Mouse (Mus musculus) telencephalon, adult 2 months (tissue): ENCODE results near the gene Selenot.
"Not testable (repeated sequence)": the region's sequence is repeated elsewhere in the genome, so short reads cannot be mapped to it uniquely, and the experiment has no call there.

Experiments used
- DNase-seq: peaks from one replicate; pipeline ENCODE4 v3.0.0-alpha.2; 2011; ENCODE audit warnings: low read depth, low spot score

The Selenot gene

DNA sequence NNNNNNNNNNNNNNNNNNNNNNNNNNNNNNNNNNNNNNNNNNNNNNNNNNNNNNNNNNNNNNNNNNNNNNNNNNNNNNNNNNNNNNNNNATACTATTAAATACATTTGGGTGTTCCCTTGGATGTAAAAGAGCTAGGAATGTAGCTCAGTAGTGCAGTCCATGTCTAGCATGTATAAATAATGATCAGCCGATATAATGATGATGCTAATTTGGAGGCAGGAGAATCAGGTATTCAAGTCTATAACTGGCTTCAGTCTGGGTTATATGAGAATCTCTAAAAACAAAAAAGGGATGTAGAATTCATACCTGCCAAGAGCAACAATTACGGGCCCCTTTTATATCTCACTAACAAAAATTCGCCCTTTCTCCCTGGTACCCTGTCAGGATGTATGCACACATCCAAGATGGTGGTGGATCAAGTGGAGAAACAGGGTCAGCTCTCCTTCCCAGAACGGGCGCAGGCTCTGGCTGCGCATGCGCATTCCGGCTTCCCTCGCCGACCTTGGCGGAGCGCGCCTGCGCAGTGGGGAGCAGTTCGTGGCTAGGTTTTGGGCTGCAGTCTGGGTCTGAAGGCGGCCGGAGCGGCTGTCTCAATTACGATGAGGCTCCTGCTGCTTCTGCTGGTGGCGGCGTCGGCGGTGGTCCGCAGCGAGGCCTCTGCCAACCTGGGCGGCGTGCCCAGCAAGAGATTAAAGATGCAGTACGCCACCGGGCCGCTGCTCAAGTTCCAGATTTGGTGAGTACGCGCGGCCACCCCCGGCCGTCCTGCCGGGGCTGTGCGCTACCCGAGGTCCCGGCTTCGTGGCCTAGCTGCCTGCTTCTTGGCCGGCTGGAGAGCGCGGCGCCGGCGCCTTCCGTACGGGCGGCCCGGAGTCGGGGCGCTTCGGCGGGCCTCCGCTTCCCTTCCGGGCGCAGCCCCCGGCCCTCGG lies at the start of gene Selenot:
TSS of gene Selenot (plus strand) at position 500 of the 930 bp plus-strand sequence.
- peak; percentile 88 for DNase-seq

DNA sequence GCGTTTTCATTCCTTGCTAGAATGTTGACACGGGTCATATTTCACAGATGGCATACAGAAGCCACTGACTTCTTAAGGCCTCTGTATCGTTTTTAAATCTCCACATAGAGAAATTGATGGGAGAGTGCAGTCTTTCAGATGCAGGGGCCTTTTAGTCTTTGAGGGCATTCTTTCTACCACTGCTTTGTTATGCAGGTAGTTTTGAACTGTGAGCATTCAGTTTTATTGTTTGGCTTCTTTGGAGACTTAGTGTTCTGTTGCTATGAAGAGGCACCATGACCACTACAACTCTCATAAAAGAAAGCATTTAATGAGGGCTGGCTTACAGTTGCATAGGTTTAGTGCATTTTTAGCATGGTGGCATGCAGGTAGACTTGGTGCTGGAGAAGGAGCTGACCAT lies 39.9 kb upstream of the Selenot start:
- no peak for DNase-seq

DNA sequence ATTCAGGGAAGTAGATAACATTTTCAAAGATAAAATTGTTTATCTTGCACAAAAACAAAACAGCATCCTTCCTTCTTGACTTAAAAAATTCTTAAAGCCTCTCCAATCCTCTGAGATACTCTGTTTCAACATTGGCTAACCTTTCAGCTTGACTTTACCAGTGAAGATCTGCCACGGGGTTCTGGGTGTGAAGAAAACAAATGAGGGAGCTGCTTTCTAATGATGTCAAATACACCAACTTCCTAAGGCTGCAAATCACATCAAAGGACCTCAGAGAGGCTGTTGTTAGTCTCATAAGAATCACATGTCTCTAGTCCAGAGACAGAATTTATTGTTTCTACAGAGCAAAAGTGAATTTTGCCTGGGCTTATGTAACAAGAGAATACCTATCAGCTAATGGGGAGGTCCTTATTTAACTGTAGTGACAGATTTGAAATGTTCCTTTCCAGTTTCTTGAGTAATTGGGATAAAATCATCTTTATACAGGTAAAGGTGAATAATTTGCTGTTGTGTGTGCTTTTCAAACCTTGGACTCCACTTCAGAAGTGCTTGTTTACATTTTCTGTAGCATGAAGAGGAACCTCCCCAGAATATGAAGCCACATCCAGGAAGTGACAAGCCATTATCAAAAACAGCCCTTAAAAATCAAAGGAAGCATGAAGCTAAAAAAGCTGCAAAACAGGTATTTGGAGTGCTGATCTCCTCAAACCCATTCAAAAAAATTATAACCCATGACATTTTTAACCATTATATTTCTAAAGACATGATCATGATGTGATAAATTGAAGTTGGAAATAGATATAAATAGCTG lies 24.2 kb upstream of the Selenot start:
- no peak for DNase-seq

DNA sequence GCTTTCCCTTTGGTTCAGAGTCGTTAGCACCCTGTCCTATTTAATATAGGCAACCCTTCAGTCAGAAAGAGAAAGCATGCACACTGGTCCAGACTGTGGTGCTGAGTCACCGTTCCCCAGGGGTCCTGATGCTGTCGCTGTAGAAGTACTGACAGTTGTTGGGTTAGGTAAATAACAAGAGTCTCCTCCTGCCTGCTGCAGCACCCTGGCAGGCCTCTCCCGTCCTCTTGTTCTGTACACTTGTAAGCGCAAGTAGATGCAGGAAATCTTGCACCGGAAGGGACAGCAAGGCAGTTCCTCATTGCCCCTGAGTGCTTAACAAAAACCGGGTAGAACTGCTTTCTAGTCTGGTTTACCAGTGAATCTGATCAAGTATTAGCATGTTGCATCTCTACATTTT lies 19.8 kb upstream of the Selenot start:
- no peak for DNase-seq

DNA sequence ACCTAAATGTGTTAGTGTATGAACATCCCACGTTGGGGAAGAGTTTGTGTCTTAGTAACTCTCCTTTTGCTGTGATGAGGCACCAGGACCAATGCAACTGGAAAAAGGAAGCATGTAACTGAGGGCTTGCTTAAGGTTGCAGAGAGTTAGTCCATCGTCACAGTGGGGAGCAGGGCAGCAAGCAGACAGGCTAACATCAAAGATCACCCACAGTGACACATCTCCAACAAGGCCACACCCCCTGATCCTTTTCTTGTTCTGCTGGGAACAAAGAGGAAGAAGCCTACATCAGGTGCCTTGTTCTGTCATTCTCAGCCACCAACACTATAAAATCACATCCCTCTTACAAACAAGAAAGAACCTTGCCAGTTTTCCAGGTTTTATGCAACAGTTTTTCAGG lies 16.5 kb upstream of the Selenot start:
- no peak for DNase-seq

DNA sequence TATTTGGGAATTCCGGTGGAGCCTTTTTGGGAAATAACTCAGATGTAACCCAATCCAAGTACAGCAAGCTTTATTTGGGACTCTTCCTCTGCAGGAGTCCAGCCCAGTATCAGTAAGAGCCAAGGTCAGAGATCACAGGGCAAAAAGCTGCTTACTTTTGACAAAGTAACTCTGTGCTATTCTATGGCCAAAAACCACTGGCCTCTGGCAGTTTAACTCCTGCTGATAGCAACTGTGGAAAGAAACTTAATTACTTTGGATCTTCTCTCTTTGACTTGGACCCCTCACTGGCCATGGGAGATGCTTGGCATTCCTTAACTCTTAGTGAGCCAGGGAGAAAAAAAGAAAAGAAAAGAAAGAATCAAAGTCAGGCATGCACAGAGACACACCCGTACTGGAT lies 15.0 kb upstream of the Selenot start:
- DNase-seq: no peak

DNA sequence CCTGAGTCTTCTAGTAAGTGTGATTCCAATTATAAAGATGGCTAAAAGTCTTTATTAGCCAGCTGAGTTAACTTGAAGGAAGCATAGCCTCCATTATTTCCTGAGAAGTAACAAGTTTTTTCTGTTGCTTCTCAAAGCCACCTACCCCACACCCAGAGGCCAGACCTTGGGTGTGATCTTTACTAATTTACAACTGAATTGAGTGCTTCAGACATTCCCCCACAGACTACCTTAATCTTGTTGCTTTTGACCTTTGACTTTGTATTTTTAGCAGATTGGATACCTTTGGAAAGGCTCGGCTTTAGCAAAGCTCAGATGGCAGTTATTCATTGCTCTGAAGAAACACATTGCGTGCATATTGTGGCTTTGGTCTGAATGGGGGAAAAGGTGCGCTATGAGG lies 5.6 kb upstream of the Selenot start:
- DNase-seq: no peak

DNA sequence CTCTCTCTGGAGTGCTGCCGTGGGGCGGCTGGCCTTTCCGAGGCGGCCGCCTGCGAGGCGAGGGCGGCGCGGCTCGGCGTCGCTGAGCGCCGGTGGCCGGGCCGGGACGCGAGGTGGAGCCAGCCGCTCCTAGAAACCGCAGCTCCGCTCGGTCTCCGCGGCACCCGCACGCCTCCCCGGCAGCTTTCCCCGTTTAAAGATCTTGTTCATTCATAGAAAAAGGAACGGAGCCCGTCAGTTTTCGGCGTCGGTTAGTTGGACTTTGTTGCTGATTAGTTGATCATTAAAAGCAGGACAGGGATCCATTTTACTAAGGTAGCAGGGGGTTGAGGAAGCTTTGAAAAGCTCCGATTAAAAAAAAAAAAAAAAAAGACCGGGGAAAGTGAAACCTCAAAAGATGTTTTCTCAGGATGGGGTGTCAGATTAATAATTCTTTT lies 649 bp downstream of the Selenot start:
- DNase-seq: no peak

DNA sequence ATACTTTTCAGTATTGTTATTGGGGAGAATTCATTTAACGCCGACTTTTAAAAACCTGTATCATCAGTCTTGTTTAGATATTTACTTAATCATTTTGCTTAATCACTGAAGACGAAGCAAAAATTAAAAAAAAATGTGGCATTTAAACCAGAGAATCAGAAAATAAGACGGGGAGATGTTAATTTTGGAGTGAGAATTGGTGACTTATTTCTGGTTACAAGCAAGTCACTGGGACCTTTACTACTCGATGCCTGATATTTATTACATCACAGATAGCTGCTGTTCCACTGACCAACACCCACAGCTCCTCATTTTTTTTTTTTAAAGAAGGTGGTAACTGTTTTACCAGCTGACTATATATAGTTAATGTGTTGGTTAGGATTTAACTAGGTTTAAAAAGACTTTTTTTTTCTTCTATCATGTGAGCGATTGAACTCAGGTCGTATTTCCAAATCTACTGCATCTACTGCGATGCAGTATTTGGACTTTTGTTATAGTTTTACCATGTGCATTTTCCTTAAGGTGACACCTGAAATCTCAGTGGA lies 1.1 kb downstream of the Selenot start:
- DNase-seq: no peak

DNA sequence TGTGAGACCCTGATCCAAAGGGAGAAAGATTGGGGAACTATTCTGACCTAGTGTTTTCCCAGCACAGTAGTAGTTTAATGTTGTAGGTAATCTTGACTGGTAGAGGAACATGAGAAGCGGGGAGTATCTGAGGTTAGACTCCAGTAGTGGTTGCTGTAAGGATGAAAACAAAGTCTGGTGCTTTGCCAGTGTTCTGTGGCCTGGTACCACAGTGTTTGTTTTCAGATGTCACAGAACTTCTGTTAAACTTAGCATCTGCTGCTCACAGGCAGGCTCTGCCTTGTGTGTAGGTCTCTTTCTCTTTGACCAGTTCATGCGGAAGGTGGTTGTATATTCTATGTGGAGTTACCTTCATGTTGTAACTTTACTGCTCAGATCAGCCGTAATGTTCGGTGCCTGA lies 5.1 kb downstream of the Selenot start:
- DNase-seq: no peak

DNA sequence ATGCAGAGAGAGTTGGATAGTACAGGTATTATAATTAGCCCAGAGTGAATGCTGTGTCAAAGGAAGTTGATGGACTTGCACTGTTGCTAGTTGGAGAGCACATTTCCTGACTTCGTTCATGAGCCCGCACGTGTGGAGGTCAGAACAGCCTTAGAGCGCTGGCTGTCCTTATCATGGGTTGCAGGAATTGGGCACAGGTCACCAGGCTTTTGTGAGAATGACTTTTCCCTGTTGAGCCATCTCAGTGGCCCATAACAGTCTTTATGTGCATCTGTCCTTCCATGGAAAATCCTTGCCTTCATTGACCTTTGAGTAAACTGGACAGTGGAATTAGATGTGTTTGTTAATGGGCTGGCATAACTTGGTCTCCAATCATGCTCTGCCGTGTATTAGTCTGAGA lies 5.9 kb downstream of the Selenot start:
- no peak for DNase-seq

DNA sequence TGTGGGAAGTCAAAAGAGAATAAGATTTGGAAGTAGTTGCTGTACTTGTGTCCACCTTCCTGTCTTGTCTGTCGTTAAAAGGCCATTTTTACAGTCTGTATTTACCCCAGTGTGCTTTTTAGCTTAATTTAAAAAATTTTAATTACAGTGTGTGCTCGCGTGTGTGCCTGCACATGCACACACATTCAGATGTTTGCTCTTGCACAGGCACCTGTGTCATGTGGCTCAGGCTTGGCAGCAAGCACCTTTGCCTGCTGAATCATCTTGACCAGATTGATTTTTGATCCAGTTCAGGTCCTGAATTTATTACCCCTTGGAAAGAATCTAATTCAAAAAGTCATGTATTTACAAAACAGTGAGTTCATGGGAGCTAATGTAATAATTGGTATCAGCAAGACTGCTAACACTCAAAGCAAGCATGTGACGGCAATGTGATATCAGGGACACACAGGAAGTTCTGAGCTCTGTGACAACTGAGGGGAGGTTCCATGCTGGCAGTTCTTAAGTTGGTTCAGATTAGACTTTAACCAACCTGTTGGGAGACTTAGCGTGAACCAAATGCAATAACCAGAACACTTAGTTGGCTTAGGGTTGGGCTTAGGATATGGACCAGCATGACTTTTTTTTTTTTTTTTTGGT lies 6.5 kb downstream of the Selenot start:
- no peak for DNase-seq

DNA sequence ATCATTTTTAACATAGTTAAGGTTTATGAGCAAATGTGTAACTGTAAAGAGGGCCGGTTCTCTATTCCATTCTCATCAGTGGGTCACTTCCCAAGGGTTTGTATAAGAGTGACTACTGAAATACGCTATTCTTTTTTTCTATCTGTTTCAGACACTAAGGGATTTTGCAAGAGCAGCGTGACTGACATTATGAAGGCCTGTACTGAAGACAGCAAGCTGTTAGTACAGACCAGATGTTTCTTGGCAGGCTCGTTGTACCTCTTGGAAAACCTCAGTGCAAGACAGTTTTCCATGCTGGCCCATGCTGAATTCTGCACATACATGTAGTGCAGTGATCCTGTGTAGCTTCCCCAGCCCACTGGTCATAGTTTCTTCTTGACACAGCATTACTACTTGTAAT lies 14.1 kb downstream of the Selenot start:
- not testable (repeated sequence) for DNase-seq

DNA sequence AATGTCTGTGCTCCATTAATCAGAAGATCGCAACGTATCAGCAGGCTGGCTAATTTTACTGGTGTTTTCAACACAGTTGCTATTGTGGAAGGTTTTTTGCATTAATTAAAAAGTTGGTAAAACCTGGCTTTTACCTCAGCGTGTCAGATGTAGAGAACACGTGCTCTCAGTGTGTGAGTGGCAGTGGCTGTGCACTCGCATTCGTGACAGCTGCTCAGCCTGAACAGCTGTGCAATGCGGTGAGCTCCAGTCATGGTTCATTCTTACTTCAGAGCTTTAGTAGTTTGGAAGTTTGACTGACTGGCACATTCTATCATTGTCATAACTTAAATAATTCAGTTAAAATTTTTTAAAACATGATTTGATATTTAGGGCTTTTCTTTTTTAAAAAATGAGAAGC lies 16.2 kb downstream of the Selenot start:
- not testable (repeated sequence) for DNase-seq

DNA sequence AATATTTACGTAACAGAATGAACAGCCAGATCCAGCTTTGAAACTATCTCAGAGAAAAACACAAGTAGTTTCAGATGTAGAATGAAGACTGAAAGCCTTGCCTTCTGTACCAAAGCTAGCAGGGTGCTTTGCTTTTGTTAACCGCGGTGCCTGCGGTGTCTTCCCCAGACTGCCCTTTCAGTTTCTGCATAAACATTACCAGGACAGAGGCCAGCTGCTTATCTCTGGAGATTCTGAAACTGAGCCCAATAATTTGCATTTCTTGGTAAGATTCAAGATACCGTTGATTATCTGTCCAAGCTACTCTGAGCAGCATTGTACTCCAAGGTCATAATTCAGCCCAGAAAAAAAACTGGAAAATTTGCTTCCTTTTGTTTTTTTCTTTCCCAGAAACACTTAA lies 17.2 kb downstream of the Selenot start:
- DNase-seq: no peak

DNA sequence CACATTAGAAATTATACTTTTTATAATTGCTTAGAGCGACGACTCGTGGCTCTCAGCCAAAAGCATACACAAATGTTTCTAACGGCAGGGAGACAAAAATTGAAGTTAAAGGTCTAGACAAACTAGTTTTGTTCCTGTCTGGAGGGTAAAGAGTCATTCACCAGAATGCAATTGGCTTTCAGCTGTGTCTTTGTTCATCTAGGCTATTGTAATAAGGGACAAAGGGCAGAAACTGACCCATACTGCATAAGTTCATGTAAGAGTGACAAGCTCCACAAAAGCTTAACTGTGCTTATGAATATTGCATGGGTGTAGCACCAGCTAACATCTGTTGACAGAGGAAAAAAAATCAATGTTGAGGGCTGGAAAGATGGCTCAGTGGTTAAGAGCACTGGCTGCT lies 32.1 kb downstream of the Selenot start:
- no peak for DNase-seq

DNA sequence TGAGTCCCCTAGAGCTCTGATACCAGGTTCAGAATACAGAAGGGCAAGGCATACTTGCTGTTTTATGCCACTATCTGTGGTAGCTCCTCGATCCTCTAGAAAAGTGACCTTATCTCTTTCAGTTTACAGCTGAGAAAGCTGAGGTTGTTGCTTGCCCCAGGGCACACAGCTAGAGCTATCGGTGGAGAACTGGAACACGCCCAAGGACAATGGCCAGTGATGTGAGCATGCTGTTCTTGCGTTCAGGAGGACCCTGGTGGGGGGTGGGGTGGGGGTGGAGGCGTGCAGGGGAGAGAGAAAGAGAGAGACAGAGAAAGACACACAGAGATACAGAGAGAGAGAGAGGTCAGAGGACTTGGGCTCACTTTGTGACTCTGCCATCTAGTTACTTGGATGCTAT lies 33.5 kb downstream of the Selenot start:
- no peak for DNase-seq

DNA sequence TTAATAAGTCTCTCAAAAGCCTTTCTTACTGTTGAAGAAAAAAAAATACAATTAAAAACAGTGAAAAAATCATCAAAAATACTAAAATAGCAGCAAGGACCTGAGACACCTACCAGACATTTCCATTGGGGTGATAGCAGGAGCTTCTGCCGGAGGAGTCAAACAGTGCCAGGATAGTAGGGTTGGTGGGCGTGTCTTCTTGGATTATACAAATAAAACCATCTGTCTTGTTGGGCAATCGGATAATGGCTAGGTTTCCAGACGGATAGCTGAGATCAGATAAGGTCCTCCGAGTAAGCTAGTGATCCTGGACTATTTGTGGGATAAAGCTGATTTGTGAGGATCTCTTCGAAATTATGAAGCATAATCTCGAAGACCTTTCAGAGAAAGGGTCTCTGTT lies 44.6 kb downstream of the Selenot start:
- no peak for DNase-seq

DNA sequence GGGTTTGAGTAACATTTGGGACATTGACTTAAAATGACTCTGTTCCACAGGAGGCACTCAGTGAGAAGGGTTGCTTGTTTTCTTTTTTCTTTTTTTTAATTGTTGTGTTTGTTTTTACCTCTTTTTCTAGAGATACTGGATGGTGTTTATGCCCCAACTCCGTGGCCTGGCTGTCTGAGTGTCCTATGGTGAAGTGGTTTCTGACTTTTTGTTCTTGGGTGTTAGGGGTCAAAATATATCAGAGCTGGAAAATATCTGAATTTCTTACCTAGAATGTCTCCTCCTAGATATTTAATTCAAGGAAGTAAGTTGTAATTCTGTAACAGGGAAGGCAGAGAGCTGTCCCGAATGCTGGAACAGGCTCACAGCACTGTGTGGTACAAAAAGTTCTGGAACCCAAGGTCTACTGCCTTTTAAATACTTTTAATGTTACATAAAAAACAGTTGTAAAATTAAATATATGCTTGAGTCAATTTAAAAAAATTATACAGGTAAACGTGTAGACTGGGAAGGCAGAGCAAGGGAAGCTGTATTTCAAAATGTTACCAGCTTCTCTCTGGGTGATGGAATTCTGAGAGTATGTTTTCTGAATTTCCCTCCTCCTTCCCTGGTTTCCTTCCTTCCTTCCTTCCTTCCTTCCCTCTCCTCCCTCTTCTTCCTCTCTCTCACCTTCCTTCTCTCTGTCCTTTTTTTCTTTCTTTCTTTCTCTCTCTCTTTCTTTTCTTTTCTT lies 46.4 kb downstream of the Selenot start:
- no peak for DNase-seq

DNA sequence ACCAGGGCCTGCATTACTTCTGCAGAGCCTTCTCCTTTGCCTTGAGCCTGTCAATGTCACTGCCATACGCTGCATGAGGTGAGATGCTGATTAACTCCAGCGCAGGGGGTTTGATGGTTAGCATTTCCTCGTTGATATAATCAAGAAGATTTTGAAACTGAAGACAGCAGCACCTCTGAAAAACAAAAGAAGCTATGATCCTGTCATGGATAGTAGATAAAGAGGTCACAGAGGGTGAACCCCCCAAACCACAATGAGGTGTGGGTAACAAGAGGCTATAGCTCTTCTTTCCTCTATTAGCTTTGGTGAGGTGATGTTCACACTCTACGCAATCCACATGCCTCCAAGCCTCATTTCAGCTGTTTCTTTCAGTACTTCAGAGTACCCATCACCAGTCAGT lies 48.5 kb downstream of the Selenot start:
- no peak for DNase-seq

DNA sequence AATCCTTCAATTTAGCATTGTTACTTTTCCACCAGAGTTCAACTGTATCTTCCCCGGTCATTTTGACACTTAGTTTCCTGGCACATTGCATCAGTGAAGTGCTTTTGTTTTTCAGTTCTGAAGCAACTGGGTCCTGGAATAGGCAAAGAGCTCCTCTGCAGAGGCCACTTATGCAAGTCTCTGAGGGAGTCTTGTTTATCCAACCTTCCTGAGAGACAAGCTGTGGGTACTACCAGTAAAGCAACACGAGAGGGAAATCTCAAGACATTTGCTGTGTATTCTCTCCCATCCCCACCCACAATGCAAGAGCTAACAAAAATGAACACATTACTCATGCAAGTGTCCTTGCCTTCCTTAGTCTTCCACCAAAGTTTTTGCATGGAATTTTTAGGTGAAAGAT lies 55.3 kb downstream of the Selenot start:
- peak; percentile 36 for DNase-seq
